Mouse (Mus musculus): ENCODE measurements around the gene Rab20. TPM values are rescaled to one million over a fixed set of nuclear protein-coding genes. Genes with fewer than 3 reads are reported as not detected.
"Not testable (repeated sequence)": the region's sequence is repeated elsewhere in the genome, so short reads cannot be mapped to it uniquely, and the experiment has no call there.

Rab20 gene
- polyA plus RNA-seq, 1 experiment = 2.1 TPM

DNA sequence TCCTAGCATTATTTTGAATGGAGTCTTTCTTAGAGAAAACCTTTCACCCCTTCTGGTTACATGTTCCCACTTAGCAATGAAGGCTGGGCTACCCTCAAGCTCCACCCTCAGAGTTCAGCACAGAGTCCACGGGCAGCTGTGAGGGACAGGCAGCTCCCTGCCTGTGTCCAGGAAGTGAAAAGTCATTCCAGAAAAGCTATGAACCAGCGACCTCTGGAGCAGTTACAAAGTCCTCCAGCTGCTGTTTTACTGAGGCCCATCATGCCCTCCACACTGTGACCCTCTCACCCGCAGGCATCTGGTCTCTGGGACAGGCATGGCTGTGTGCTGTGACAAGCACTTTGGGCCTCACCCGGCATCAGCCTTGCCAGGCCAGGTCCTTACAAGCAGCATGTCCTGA is 5.4 kb downstream of the Rab20 start:
- Histone ChIP-seq H3K79me2 (ENCODE audit: control insufficient read depth, insufficient read depth) (no peaks in the 10 kb centered on the region), H3K4me3 (ENCODE audit: insufficient read depth, poor library complexity, severe bottlenecking) (no peak overlapping the region), H3K36me3 (ENCODE audit: control insufficient read depth, insufficient read depth) (no peaks in the 10 kb centered on the region), H3K79me3 (ENCODE audit: low read depth) (no peaks in the 10 kb centered on the region), H3ac (ENCODE audit: control insufficient read depth, insufficient read length, low read depth) (no peak overlapping the region), H3K27me3 (ENCODE audit: control insufficient read depth, insufficient read depth, insufficient read length) (no peaks in the 10 kb centered on the region)
- TF ChIP-seq CTCF (IDR thresholded peaks at IDR 0.05; ENCODE audit: control insufficient read depth, insufficient read depth, insufficient read length) (no peak), USF1 (IDR thresholded peaks at IDR 0.05; ENCODE audit: low read depth) (no peak), CEBPB (IDR thresholded peaks at IDR 0.05; ENCODE audit: low read depth) (no peak), MYOG (IDR thresholded peaks at IDR 0.05; ENCODE audit: control insufficient read depth, extremely low read depth, insufficient read length) (no peak), FOSL1 (IDR thresholded peaks at IDR 0.05; ENCODE audit: insufficient read depth, low read length, poor library complexity, severe bottlenecking) (no peak), MYOD1 (IDR thresholded peaks at IDR 0.05; ENCODE audit: control insufficient read depth, insufficient read length, low read depth) (no peak)

DNA sequence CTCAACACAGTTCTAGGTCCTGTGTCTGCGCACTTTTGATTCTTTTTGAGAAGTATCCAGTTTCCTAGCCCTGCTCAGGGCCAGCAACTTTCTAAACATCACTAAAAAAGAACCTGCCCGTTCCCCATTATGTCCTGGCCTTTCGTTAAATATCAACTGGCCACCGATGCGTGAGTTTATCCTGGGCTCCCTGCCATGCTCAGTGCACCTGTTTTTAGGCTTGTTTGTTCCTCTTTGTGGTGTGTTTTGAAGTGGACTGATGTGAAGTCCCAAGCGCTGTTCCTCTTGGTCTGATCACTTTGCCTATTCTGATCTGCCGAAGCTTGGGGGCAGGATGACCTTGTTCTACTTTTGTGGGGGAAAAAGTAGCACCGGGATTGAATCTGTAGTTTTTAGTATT is 7.2 kb downstream of the Rab20 start:
- Histone ChIP-seq H3ac (ENCODE audit: control insufficient read depth, insufficient read length, low read depth) (no peak overlapping the region), H3K79me2 (ENCODE audit: control insufficient read depth, insufficient read depth) (no peaks in the 10 kb centered on the region), H3K79me3 (ENCODE audit: low read depth) (no peaks in the 10 kb centered on the region), H3K4me3 (ENCODE audit: insufficient read depth, poor library complexity, severe bottlenecking) (no peak overlapping the region), H3K36me3 (ENCODE audit: control insufficient read depth, insufficient read depth) (no peaks in the 10 kb centered on the region), H3K27me3 (ENCODE audit: control insufficient read depth, insufficient read depth, insufficient read length) (no peaks in the 10 kb centered on the region)
- TF ChIP-seq MYOG (IDR thresholded peaks at IDR 0.05; ENCODE audit: control insufficient read depth, extremely low read depth, insufficient read length) = no peak
- no peak for TF ChIP-seq MAX (IDR thresholded peaks at IDR 0.05)
- TF ChIP-seq USF1 (IDR thresholded peaks at IDR 0.05; ENCODE audit: low read depth) = no peak
- no peak for TF ChIP-seq CTCF (IDR thresholded peaks at IDR 0.05; ENCODE audit: control insufficient read depth, insufficient read depth, insufficient read length)
- TF ChIP-seq CEBPB (IDR thresholded peaks at IDR 0.05; ENCODE audit: low read depth) = no peak
- TF ChIP-seq FOSL1 (IDR thresholded peaks at IDR 0.05; ENCODE audit: insufficient read depth, low read length, poor library complexity, severe bottlenecking) = no peak
- no peak for TF ChIP-seq MYOD1 (IDR thresholded peaks at IDR 0.05; ENCODE audit: control insufficient read depth, insufficient read length, low read depth)

DNA sequence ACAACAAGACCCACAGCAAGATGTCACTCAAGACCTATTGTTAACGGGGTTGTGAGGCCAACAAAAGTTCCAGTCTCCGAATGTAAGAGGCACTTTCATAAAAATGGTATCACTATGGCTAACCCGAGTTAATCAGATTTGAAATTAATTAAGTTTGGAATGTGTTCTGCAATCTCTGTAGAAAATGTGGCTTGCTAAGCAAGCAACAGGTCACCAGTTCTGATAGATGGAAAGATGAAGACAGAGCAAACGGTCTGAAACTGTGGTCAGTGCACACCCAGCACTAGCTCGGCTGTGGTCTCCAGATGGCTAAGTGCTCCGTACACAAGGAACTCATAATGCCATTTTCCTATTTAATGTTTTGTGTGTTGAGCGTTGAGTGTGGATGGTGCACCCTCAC is 7.8 kb downstream of the Rab20 start:
- H3K4me3 ChIP-seq (ENCODE audit: insufficient read depth, poor library complexity, severe bottlenecking) = no peak overlapping the region

DNA sequence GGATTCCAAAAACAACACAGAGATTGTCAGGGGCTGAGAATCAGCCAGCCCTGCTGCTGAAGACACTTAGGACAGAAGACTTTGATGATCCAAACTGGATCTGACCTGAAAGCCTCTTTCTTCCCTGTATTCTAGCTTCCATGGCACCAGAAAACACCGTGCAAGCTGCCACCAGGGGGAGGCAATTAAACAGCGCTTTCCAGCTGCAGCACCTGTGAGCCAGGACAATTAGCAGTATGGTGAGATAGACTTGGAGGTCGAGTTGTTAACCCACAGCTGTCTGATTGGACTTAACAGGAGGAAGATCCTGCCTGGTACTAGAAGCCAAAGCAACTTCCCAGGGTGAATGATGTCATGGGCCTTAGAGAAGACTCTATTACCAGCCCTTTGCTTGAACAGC is 9.4 kb downstream of the Rab20 start:
- Histone ChIP-seq H3K36me3 (ENCODE audit: control insufficient read depth, insufficient read depth) (no peaks in the 10 kb centered on the region), H3K79me2 (ENCODE audit: control insufficient read depth, insufficient read depth) (no peaks in the 10 kb centered on the region), H3ac (ENCODE audit: control insufficient read depth, insufficient read length, low read depth) (no peak overlapping the region), H3K4me3 (ENCODE audit: insufficient read depth, poor library complexity, severe bottlenecking) (no peak overlapping the region), H3K27me3 (ENCODE audit: control insufficient read depth, insufficient read depth, insufficient read length) (no peaks in the 10 kb centered on the region), H3K79me3 (ENCODE audit: low read depth) (no peaks in the 10 kb centered on the region)
- TF ChIP-seq MYOG (IDR thresholded peaks at IDR 0.05; ENCODE audit: control insufficient read depth, extremely low read depth, insufficient read length) (no peak), CTCF (IDR thresholded peaks at IDR 0.05; ENCODE audit: control insufficient read depth, insufficient read depth, insufficient read length) (peak; percentile 27)

More for the DNA sequence above, 7.8 kb downstream of the Rab20 start:
- Histone ChIP-seq H3K79me2 (ENCODE audit: control insufficient read depth, insufficient read depth) (no peaks in the 10 kb centered on the region), H3ac (ENCODE audit: control insufficient read depth, insufficient read length, low read depth) (no peak overlapping the region), H3K79me3 (ENCODE audit: low read depth) (no peaks in the 10 kb centered on the region), H3K27me3 (ENCODE audit: control insufficient read depth, insufficient read depth, insufficient read length) (no peaks in the 10 kb centered on the region), H3K36me3 (ENCODE audit: control insufficient read depth, insufficient read depth) (no peaks in the 10 kb centered on the region)
- TF ChIP-seq USF1 (IDR thresholded peaks at IDR 0.05; ENCODE audit: low read depth) = no peak
- TF ChIP-seq CTCF (IDR thresholded peaks at IDR 0.05; ENCODE audit: control insufficient read depth, insufficient read depth, insufficient read length) = no peak
- no peak for TF ChIP-seq FOSL1 (IDR thresholded peaks at IDR 0.05; ENCODE audit: insufficient read depth, low read length, poor library complexity, severe bottlenecking)
- TF ChIP-seq MAX (IDR thresholded peaks at IDR 0.05) = no peak
- TF ChIP-seq CEBPB (IDR thresholded peaks at IDR 0.05; ENCODE audit: low read depth) = no peak
- no peak for TF ChIP-seq MYOG (IDR thresholded peaks at IDR 0.05; ENCODE audit: control insufficient read depth, extremely low read depth, insufficient read length)
- TF ChIP-seq MYOD1 (IDR thresholded peaks at IDR 0.05; ENCODE audit: control insufficient read depth, insufficient read length, low read depth) = no peak

DNA sequence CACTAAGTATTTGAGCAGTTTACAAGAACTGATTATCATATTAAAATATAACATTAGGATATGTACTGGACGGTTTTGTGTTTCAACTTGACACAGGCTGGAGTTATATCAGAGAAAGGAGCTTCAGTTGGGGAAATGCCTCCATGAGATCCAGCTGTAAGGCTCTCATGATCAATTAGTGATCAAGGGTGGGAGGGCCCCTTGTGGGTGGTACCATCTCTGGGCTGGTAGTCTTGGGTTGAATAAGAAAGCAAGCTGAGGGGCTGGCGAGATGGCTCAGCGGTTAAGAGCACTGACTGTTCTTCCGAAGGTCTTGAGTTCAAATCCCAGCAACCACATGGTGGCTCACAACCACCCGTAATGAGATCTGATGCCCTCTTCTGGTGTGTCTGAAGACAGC is 12.0 kb downstream of the Rab20 start:
- H3K79me3 ChIP-seq (ENCODE audit: low read depth); H3ac ChIP-seq (ENCODE audit: control insufficient read depth, insufficient read length, low read depth); H3K27me3 ChIP-seq (ENCODE audit: control insufficient read depth, insufficient read depth, insufficient read length); H3K36me3 ChIP-seq (ENCODE audit: control insufficient read depth, insufficient read depth); H3K79me2 ChIP-seq (ENCODE audit: control insufficient read depth, insufficient read depth); H3K4me3 ChIP-seq (ENCODE audit: insufficient read depth, poor library complexity, severe bottlenecking): not testable (repeated sequence)

DNA sequence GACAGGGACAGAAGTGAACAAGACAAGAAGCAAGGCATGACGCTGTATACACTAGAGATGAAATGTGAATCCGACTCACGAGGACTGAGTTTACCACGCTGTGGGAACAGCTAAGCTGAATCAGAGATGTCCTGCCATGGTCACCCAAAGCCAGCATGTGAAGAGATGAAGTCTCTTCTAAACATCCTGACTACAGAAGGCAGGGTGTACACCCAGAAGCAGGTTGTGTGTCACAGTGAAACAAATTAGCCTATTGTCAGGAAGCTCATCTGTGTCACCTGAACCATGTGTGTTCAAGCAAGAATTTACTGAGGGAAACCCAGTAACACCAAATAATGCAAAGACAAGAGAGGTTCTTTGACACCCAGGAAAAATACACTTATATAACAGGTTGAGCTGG is 12.9 kb downstream of the Rab20 start:
- no peaks in the 10 kb centered on the region for H3K79me2 ChIP-seq (ENCODE audit: control insufficient read depth, insufficient read depth)
- no peak overlapping the region for H3K4me3 ChIP-seq (ENCODE audit: insufficient read depth, poor library complexity, severe bottlenecking)
- H3K36me3 ChIP-seq (ENCODE audit: control insufficient read depth, insufficient read depth) = no peaks in the 10 kb centered on the region

More for the DNA sequence above, 12.9 kb downstream of the Rab20 start:
- no peaks in the 10 kb centered on the region for H3K27me3 ChIP-seq (ENCODE audit: control insufficient read depth, insufficient read depth, insufficient read length)
- H3ac ChIP-seq (ENCODE audit: control insufficient read depth, insufficient read length, low read depth) = no peak overlapping the region
- no peaks in the 10 kb centered on the region for H3K79me3 ChIP-seq (ENCODE audit: low read depth)
- TF ChIP-seq MYOG (IDR thresholded peaks at IDR 0.05; ENCODE audit: control insufficient read depth, extremely low read depth, insufficient read length) (no peak), FOSL1 (IDR thresholded peaks at IDR 0.05; ENCODE audit: insufficient read depth, low read length, poor library complexity, severe bottlenecking) (no peak), MAX (IDR thresholded peaks at IDR 0.05) (no peak), USF1 (IDR thresholded peaks at IDR 0.05; ENCODE audit: low read depth) (no peak), CEBPB (IDR thresholded peaks at IDR 0.05; ENCODE audit: low read depth) (no peak), CTCF (IDR thresholded peaks at IDR 0.05; ENCODE audit: control insufficient read depth, insufficient read depth, insufficient read length) (no peak), MYOD1 (IDR thresholded peaks at IDR 0.05; ENCODE audit: control insufficient read depth, insufficient read length, low read depth) (no peak)
